Mouse (Mus musculus) limb, embryonic 14.5 days (tissue): ENCODE results near the gene Akap6. TPM values are rescaled to one million over a fixed set of nuclear protein-coding genes. Genes with fewer than 3 reads are reported as not detected.

Experiments used
- ATAC-seq: fragments of 200-750 bp; cut with Nextera tagmentation; 2 replicates; pipeline ENCODE4 v1.8.0; 2017; ENCODE audit warnings: low read depth, moderate number of reproducible peaks, moderate TSS enrichment; ENCODE audit not compliant: low FRiP score
- DNase-seq: peaks from one replicate; pipeline ENCODE4 v3.0.0-alpha.2; 2015; ENCODE audit warnings: low spot score
- H3K27ac ChIP-seq: fragments of 300-500 bp; sonication (generic); replicated peaks from 2 replicates; pipeline ENCODE4 v1.5.1; 2014; ENCODE audit warnings: low read depth, mild to moderate bottlenecking, low read length, moderate library complexity, mixed read lengths
- H3K27me3 ChIP-seq: fragments of 300-500 bp; sonication (generic); 2 replicates; pipeline ENCODE4 v1.6.1; 2014; ENCODE audit warnings: low read length, mixed read lengths; ENCODE audit not compliant: control insufficient read depth, insufficient read depth
- H3K36me3 ChIP-seq: fragments of 300-500 bp; sonication (generic); 2 replicates; pipeline ENCODE4 v1.6.1; 2014; ENCODE audit warnings: mild to moderate bottlenecking, low read length, moderate library complexity, mixed read lengths; ENCODE audit not compliant: control insufficient read depth, insufficient read depth
- H3K4me1 ChIP-seq: fragments of 300-500 bp; sonication (generic); 2 replicates; pipeline ENCODE4 v1.6.1; 2014; ENCODE audit warnings: antibody characterized with exemption, low read length, mixed read lengths; ENCODE audit not compliant: control insufficient read depth, insufficient read depth
- H3K4me2 ChIP-seq: fragments of 300-500 bp; sonication (generic); replicated peaks from 2 replicates; pipeline ENCODE4 v1.6.1; 2014; ENCODE audit warnings: low read depth, mild to moderate bottlenecking, low read length, moderate library complexity; ENCODE audit not compliant: severe bottlenecking
- H3K4me3 ChIP-seq: fragments of 300-500 bp; sonication (generic); replicated peaks from 2 replicates; pipeline ENCODE4 v1.5.1; 2014; ENCODE audit warnings: low read length
- H3K9ac ChIP-seq: fragments of 300-500 bp; sonication (generic); 2 replicates; pipeline ENCODE4 v1.6.1; 2014; ENCODE audit warnings: mild to moderate bottlenecking, low read depth, low read length, moderate library complexity; ENCODE audit not compliant: severe bottlenecking
- H3K9me3 ChIP-seq: fragments of 300-500 bp; sonication (generic); 2 replicates; pipeline ENCODE4 v1.6.1; 2016; ENCODE audit warnings: low read length; ENCODE audit not compliant: control insufficient read depth
- POLR2A ChIP-seq: fragments of 200-500 bp; IDR thresholded peaks from 2 replicates; pipeline ENCODE4 v1.8.0; 2012; ENCODE audit warnings: inconsistent platforms, mild to moderate bottlenecking, moderate library complexity, borderline replicate concordance; ENCODE audit not compliant: insufficient read depth, insufficient read length; ENCODE audit errors: extremely low read depth
- WGBS: fragments of 180-500 bp; shearing (Covaris S2); extraction: QIAGEN DNeasy Blood & Tissue Kit; methylation state at CpG from one replicate; pipeline ENCODE4 v1.1.7; 2014; 5-methylcytosine and 5-hydroxymethylcytosine counted together
- polyA plus RNA-seq, 2 experiments: library from polyadenylated mRNA; depleted of rRNA in 1 of 2; stranded (reverse) in 1 of 2; unstranded in 1 of 2; fragments of >200 nt; fragmentation: Nextera tagmentation in 1 of 2; extraction: Ambion mirVana in 1 of 2; gene quantifications; 2 replicates each; pipeline versions ENCODE4 v1.2.1 to v1.2.3; 2012 to 2014

Akap6 gene
- polyA plus RNA-seq, 2 experiments, result 1.2 to 1.6 TPM

DNA sequence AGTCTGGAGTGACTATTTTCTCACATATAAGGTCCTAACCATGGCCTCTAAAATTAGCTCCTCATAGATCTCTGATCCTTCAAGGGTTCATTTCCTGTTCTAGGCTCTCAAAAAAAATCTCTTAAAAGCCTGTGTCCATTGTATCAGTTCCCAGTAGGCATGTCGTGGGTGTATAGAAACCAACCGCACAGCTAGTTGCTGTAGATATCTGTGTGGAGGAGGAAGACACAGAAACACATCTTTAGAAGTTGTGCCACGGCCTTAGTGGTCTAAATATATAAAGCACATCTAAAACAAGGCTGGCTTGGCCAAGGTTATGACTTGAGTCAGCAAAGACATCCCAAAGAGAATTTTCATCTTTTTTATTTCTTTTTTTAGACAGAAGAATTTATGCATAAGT, 172.4 kb downstream of the Akap6 start:
- H3K27ac ChIP-seq, result no peak overlapping the region
- 82% methylated on average over 3 of the region's 3 CpGs for WGBS

GRCm38 (mm10) chr12:52874332-52874923, 175.2 kb downstream of the Akap6 start:
- 82% methylated on average over 9 of the region's 9 CpGs for WGBS
- ATAC-seq, result no peak
- no peak overlapping the region for H3K4me2 ChIP-seq
- no peaks in the 10 kb centered on the region; the same call in 1 of the 2 replicates for H3K4me1 ChIP-seq
- no peaks in the 10 kb centered on the region for H3K27me3 ChIP-seq
- no peak for TF ChIP-seq POLR2A
- no peak for DNase-seq
- no peaks in the 10 kb centered on the region for H3K36me3 ChIP-seq
- no peak overlapping the region for H3K4me3 ChIP-seq
- no peak overlapping the region for H3K27ac ChIP-seq
- no peaks in the 10 kb centered on the region for H3K9me3 ChIP-seq
- H3K9ac ChIP-seq, result no peak overlapping the region

More for the DNA sequence above, 172.4 kb downstream of the Akap6 start:
- Histone ChIP-seq H3K4me2 (no peak overlapping the region), H3K4me3 (no peak overlapping the region), H3K9ac (no peak overlapping the region), H3K9me3 (peaks cover under 1% of the 10 kb centered on the region; the same call in 1 of the 2 replicates), H3K36me3 (no peaks in the 10 kb centered on the region), H3K27me3 (no peaks in the 10 kb centered on the region), H3K4me1 (no peaks in the 10 kb centered on the region; the same call in 1 of the 2 replicates)
- no peak for TF ChIP-seq POLR2A
- DNase-seq (no peak), ATAC-seq (no peak)

DNA sequence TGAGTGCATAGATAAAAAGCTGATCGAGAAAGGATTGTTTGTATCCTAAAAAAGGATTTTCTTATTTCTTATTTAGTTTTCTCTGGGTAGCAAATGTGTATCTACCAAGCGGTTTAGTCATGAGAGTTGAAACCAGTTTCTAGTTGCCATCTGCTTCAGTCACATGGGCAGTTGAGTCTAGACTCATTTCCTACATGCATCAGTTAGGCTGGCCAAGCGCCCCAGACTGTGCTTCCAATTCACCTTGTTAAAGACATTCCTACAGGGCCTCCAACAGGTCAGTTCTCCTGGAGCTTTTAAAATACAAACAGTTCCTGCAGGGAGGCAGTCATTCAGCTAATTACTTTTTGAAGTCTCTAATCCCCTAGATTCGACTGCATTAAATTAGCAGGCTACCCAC, 176.9 kb downstream of the Akap6 start:
- H3K4me3 ChIP-seq, result no peak overlapping the region
- H3K27me3 ChIP-seq, result no peaks in the 10 kb centered on the region
- no peak for DNase-seq
- H3K4me2 ChIP-seq, result no peak overlapping the region
- no peaks in the 10 kb centered on the region for H3K36me3 ChIP-seq
- H3K9ac ChIP-seq, result no peak overlapping the region
- H3K9me3 ChIP-seq, result no peaks in the 10 kb centered on the region
- H3K27ac ChIP-seq, result no peak overlapping the region
- TF ChIP-seq POLR2A, result no peak
- ATAC-seq, result no peak
- no peaks in the 10 kb centered on the region; the same call in 1 of the 2 replicates for H3K4me1 ChIP-seq
- WGBS, result 34% methylated on average over 4 of the region's 4 CpGs

DNA sequence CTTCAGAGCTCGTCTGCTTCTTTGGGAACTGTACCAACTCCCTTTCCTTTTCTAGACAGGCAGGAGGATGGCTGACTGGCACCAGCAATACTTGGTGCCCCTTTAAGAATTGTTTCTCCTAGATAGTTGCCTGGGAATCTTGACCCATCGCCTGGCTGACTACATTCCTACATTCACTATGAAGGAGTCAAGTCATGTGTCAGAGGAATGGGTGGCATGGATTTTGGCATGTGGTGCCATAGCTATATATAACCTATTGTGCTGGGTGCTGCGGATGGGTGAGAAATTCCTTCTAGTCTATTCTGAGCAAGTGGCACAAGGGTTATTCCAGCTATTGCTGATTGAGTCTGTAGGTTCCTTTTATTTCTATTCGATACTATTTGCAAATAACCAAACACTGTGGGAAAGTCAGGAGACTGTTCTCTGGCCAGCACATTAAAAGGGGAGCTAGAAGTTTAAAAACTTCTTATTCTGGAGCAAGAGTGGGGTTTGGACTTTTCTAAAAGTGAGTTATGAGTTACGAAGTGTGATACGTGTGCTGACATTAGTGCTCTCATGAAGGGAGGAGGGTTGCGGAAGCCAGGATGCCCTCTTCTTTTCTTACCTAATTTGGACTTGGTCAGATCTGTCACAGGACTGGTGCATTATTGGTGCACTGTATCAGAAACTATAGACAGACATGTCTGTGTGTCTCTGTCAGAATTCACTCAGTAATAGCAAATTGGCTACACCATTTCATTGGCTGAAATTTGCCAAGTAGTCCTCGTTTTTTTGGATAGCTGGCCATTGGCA, 178.0 kb downstream of the Akap6 start:
- no peak overlapping the region for H3K4me3 ChIP-seq
- H3K27me3 ChIP-seq, result no peaks in the 10 kb centered on the region
- WGBS, result 81% methylated on average over 8 of the region's 8 CpGs
- no peak overlapping the region for H3K9ac ChIP-seq
- TF ChIP-seq POLR2A, result no peak
- ATAC-seq (no peak), DNase-seq (no peak)
- H3K9me3 ChIP-seq, result no peaks in the 10 kb centered on the region
- no peak overlapping the region for H3K27ac ChIP-seq
- H3K4me2 ChIP-seq, result no peak overlapping the region
- H3K36me3 ChIP-seq, result no peaks in the 10 kb centered on the region
- H3K4me1 ChIP-seq, result no peaks in the 10 kb centered on the region; the same call in 1 of the 2 replicates

- DNase-seq (peak; percentile 33), ATAC-seq (no peak)
- Histone ChIP-seq H3K9ac (no peak overlapping the region), H3K9me3 (no peaks in the 10 kb centered on the region), H3K27ac (no peak overlapping the region), H3K4me1 (no peaks in the 10 kb centered on the region; the same call in 1 of the 2 replicates), H3K27me3 (no peaks in the 10 kb centered on the region), H3K36me3 (no peaks in the 10 kb centered on the region), H3K4me2 (no peak overlapping the region), H3K4me3 (no peak overlapping the region)
- no peak for TF ChIP-seq POLR2A
- WGBS, result 74% methylated on average over 8 of the region's 8 CpGs
Observed at GRCm38 (mm10) chr12:52879324-52879723, 180.1 kb downstream of the Akap6 start.
